Mouse (Mus musculus) hindbrain, embryonic 13.5 days (tissue): ENCODE measurements around the gene Vamp8. TPM values are rescaled to one million over a fixed set of nuclear protein-coding genes. Genes with fewer than 3 reads are reported as not detected.

Experiments
- ATAC-seq: fragments of 200-750 bp; cut with Nextera tagmentation; 2 replicates; pipeline ENCODE4 v1.8.0; 2017; ENCODE audit warnings: moderate TSS enrichment; ENCODE audit not compliant: low FRiP score
- H3K27ac ChIP-seq: fragments of 300-500 bp; sonication (generic); 2 replicates; pipeline ENCODE4 v1.5.1; 2015; ENCODE audit warnings: inconsistent platforms, mild to moderate bottlenecking, moderate library complexity
- H3K27me3 ChIP-seq: fragments of 300-500 bp; sonication (generic); 2 replicates; pipeline ENCODE4 v1.6.1; 2015; ENCODE audit warnings: mild to moderate bottlenecking, inconsistent platforms
- H3K36me3 ChIP-seq: fragments of 300-500 bp; sonication (generic); 2 replicates; pipeline ENCODE4 v1.6.1; 2015; ENCODE audit warnings: mild to moderate bottlenecking, inconsistent platforms
- H3K4me1 ChIP-seq: fragments of 300-500 bp; sonication (generic); replicated peaks from 2 replicates; pipeline ENCODE4 v1.6.1; 2015; ENCODE audit warnings: inconsistent platforms
- H3K4me2 ChIP-seq: fragments of 300-500 bp; sonication (generic); 2 replicates; pipeline ENCODE4 v1.6.1; 2015; ENCODE audit warnings: inconsistent platforms, mild to moderate bottlenecking, moderate library complexity
- H3K4me3 ChIP-seq: fragments of 300-500 bp; sonication (generic); 2 replicates; pipeline ENCODE4 v1.5.1; 2015; ENCODE audit warnings: mild to moderate bottlenecking, inconsistent platforms
- H3K9ac ChIP-seq: fragments of 300-500 bp; sonication (generic); 2 replicates; pipeline ENCODE4 v1.6.1; 2015; ENCODE audit warnings: mild to moderate bottlenecking, inconsistent platforms
- H3K9me3 ChIP-seq: fragments of 300-500 bp; sonication (generic); 2 replicates; pipeline ENCODE4 v1.6.1; 2016; ENCODE audit warnings: inconsistent platforms
- WGBS: fragments of 180-500 bp; shearing (Covaris S2); methylation state at CpG from one replicate; pipeline ENCODE4 v1.1.7; 2015; 5-methylcytosine and 5-hydroxymethylcytosine counted together
- polyA plus RNA-seq: library from polyadenylated mRNA; unstranded; fragments of >200 nt; fragmentation: Nextera tagmentation; extraction: Ambion mirVana; gene quantifications from 2 replicates; pipeline ENCODE4 v1.2.1, GENCODE M21; 2015

The Vamp8 gene
- polyA plus RNA-seq, 1 experiment from 2014 or later, result 29.4 TPM

GRCm38 (mm10) chr6:72419806-72420205, 29.3 kb upstream of the Vamp8 start:
- 82% methylated on average over 1 of the region's 1 CpGs for WGBS
- Histone ChIP-seq H3K9ac (no peak overlapping the region), H3K4me1 (peaks cover 14% of the 10 kb centered on the region), H3K27ac (no peak overlapping the region), H3K36me3 (peaks cover 77% of the 10 kb centered on the region), H3K4me3 (no peak overlapping the region), H3K4me2 (no peak overlapping the region), H3K9me3 (no peaks in the 10 kb centered on the region), H3K27me3 (no peaks in the 10 kb centered on the region)
- no peak for ATAC-seq

GRCm38 (mm10) chr6:72418279-72418678, 27.8 kb upstream of the Vamp8 start:
- no peaks in the 10 kb centered on the region for H3K27me3 ChIP-seq
- H3K4me3 ChIP-seq, result no peak overlapping the region
- 94% methylated on average over 4 of the region's 4 CpGs for WGBS
- no peaks in the 10 kb centered on the region for H3K9me3 ChIP-seq
- no peak overlapping the region for H3K4me2 ChIP-seq
- no peak overlapping the region for H3K9ac ChIP-seq
- peaks cover 24% of the 10 kb centered on the region for H3K4me1 ChIP-seq
- no peak for ATAC-seq
- peaks cover 61% of the 10 kb centered on the region for H3K36me3 ChIP-seq
- no peak overlapping the region for H3K27ac ChIP-seq

DNA sequence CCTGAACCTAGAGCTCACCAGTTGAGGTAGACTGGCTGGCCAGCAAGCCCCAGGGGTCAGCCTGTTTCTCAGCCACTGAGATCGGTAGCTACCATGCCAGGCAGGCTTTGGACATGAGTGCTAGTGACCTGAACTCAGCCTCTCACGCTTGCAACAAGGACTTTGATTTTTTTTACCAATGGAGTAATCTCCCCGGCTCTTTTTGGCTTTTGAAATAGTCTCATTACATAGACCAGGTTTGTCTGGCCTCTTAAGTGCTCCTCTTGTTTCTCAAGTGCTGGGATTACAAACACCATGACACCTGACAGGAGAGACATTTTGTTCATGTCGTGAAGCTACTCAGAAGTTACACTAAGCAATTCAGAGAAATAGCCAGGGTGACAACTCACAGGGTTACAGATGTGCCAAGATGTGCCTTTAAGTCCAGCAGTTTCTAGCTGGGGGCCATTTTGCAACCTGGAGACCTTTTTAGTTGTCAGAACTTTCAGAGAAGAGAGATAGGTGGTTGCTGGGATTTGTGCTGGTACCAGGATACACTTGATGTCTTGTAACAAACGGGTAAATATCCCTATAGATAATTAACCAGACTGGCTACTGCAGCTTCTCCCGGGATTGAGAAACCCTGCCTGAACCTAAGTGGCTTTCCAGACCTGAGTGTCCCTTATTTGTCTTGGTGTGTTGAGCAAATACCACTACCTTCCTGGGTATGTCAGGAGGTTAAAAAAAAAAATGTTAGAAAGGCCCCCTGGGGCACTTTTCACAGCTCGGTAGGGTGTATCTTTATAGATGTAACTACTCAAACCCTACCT, 25.7 kb upstream of the Vamp8 start:
- peak overlapping the region; percentile 1; the same call in 1 of the 2 replicates for H3K4me2 ChIP-seq
- no peak for ATAC-seq
- 88% methylated on average over 7 of the region's 7 CpGs for WGBS
- H3K4me3 ChIP-seq, result no peak overlapping the region
- H3K9me3 ChIP-seq, result no peaks in the 10 kb centered on the region
- peaks cover 24% of the 10 kb centered on the region for H3K4me1 ChIP-seq
- no peak overlapping the region for H3K27ac ChIP-seq
- peaks cover 41% of the 10 kb centered on the region for H3K36me3 ChIP-seq
- H3K9ac ChIP-seq, result peak overlapping the region; percentile 39; the same call in 1 of the 2 replicates
- no peaks in the 10 kb centered on the region for H3K27me3 ChIP-seq

GRCm38 (mm10) chr6:72415181-72415580, 24.7 kb upstream of the Vamp8 start:
- peak overlapping the region; percentile 90 for H3K9ac ChIP-seq
- no peak for ATAC-seq

GRCm38 (mm10) chr6:72414076-72414756, 23.7 kb upstream of the Vamp8 start, which contains the start of gene Ggcx:
TSS of gene Ggcx (plus strand) at chr6:72414308.
- ATAC-seq, result peak; percentile 95
- Histone ChIP-seq H3K4me3 (peak within 1 kb of the TSS; percentile 79), H3K9ac (peak within 1 kb of the TSS; percentile 90), H3K27ac (peak within 1 kb of the TSS; percentile 78), H3K9me3 (no peaks in the 10 kb centered on the region), H3K27me3 (no peaks in the 10 kb centered on the region), H3K4me1 (peaks cover 24% of the 10 kb centered on the region), H3K36me3 (peaks cover 23% of the 10 kb centered on the region), H3K4me2 (peak within 1 kb of the TSS; percentile 90)
- 2% methylated on average over 33 of the region's 33 CpGs for WGBS

More at GRCm38 (mm10) chr6:72415181-72415580, 24.7 kb upstream of the Vamp8 start:
- 86% methylated on average over 5 of the region's 5 CpGs for WGBS
- Histone ChIP-seq H3K27ac (no peak overlapping the region), H3K36me3 (peaks cover 32% of the 10 kb centered on the region), H3K4me3 (peak overlapping the region; percentile 79), H3K9me3 (no peaks in the 10 kb centered on the region), H3K4me1 (peaks cover 24% of the 10 kb centered on the region), H3K4me2 (peak overlapping the region; percentile 90), H3K27me3 (no peaks in the 10 kb centered on the region)

DNA sequence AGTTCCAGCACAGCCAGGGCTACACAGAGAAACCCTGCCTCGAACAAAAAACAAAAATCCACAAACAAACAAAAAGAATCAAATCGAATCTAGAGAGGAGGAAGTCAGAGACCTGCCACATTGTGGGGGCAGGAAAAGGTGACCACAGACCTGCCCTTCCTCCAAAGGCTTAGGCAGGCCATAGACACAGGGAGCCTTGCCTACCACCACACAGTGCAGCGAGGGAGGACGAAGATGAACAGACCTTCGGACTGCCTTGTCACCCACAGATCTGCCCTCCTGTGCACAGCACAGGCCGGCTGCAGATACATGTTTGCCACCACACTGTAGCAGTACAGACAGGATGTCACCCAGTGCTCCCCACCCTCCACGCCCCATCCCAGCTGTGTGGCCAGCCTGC, 20.0 kb upstream of the Vamp8 start:
- no peak overlapping the region for H3K4me2 ChIP-seq
- H3K27ac ChIP-seq, result no peak overlapping the region
- H3K27me3 ChIP-seq, result no peaks in the 10 kb centered on the region
- no peak overlapping the region for H3K4me3 ChIP-seq
- 0 out of 2 replicates have a peak overlapping the region, but pooled peaks have one; percentile 0 for H3K9ac ChIP-seq
- ATAC-seq, result no peak
- H3K4me1 ChIP-seq, result peaks cover 16% of the 10 kb centered on the region
- no peaks in the 10 kb centered on the region for H3K36me3 ChIP-seq
- H3K9me3 ChIP-seq, result no peaks in the 10 kb centered on the region
- WGBS, result 88% methylated on average over 7 of the region's 7 CpGs

DNA sequence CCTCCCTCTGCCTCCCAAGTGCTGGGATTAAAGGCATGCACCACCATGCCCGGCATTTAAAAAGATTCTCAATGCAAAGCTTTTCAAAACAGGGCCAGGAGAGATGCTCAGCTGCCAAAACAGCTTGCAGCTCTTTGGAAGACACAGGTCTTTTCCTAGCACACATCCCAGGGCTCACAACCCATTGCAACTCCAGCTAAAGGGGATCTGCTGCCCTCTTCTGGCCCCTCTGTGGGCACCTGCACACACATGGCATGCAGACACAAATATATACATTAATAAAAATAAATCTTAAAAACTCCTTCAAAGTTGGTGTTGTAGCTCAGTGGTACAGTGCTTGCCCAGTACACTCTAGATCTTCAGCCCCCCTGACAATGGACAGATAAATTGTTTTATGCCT, 19.5 kb upstream of the Vamp8 start:
- WGBS, result 26% methylated on average over 1 of the region's 1 CpGs
- Histone ChIP-seq H3K36me3 (no peaks in the 10 kb centered on the region), H3K4me3 (no peak overlapping the region), H3K4me2 (no peak overlapping the region), H3K9ac (no peak overlapping the region), H3K27ac (no peak overlapping the region), H3K9me3 (no peaks in the 10 kb centered on the region), H3K27me3 (no peaks in the 10 kb centered on the region), H3K4me1 (peaks cover 11% of the 10 kb centered on the region)
- ATAC-seq, result no peak

- Histone ChIP-seq H3K4me3 (no peak overlapping the region), H3K36me3 (no peaks in the 10 kb centered on the region), H3K27ac (no peak overlapping the region), H3K9ac (no peak overlapping the region), H3K4me1 (peaks cover 7% of the 10 kb centered on the region), H3K9me3 (no peaks in the 10 kb centered on the region), H3K4me2 (no peak overlapping the region), H3K27me3 (no peaks in the 10 kb centered on the region)
- 17% methylated on average over 3 of the region's 3 CpGs for WGBS
- ATAC-seq, result no peak
Measured at GRCm38 (mm10) chr6:72409567-72409966, 19.1 kb upstream of the Vamp8 start.

GRCm38 (mm10) chr6:72407119-72407518, 16.6 kb upstream of the Vamp8 start:
- ATAC-seq, result no peak; the same call in 1 of the 2 replicates
- Histone ChIP-seq H3K27ac (no peak overlapping the region), H3K4me2 (no peak overlapping the region), H3K4me3 (no peak overlapping the region), H3K9me3 (no peaks in the 10 kb centered on the region), H3K9ac (no peak overlapping the region), H3K36me3 (no peaks in the 10 kb centered on the region), H3K27me3 (no peaks in the 10 kb centered on the region), H3K4me1 (no peaks in the 10 kb centered on the region)
- WGBS, result 3% methylated on average over 5 of the region's 5 CpGs

- WGBS, result 84% methylated on average over 7 of the region's 7 CpGs
- ATAC-seq, result no peak
- Histone ChIP-seq H3K27me3 (no peaks in the 10 kb centered on the region), H3K36me3 (no peaks in the 10 kb centered on the region), H3K4me1 (no peaks in the 10 kb centered on the region), H3K4me3 (no peak overlapping the region), H3K4me2 (no peak overlapping the region), H3K27ac (no peak overlapping the region), H3K9ac (no peak overlapping the region), H3K9me3 (no peaks in the 10 kb centered on the region)
Measured at GRCm38 (mm10) chr6:72405356-72405755, 14.9 kb upstream of the Vamp8 start.

- Histone ChIP-seq H3K27me3 (no peaks in the 10 kb centered on the region), H3K27ac (no peak overlapping the region), H3K4me1 (no peaks in the 10 kb centered on the region), H3K4me3 (no peak overlapping the region), H3K9me3 (no peaks in the 10 kb centered on the region), H3K4me2 (no peak overlapping the region), H3K36me3 (no peaks in the 10 kb centered on the region), H3K9ac (no peak overlapping the region)
- no peak for ATAC-seq
- WGBS, result 24% methylated on average over 7 of the region's 7 CpGs
Measured at GRCm38 (mm10) chr6:72401875-72402274, 11.4 kb upstream of the Vamp8 start.

GRCm38 (mm10) chr6:72399967-72400366, 9.5 kb upstream of the Vamp8 start:
- H3K27me3 ChIP-seq, result no peaks in the 10 kb centered on the region
- no peak overlapping the region for H3K27ac ChIP-seq
- no peaks in the 10 kb centered on the region for H3K9me3 ChIP-seq
- H3K4me2 ChIP-seq, result no peak overlapping the region
- no peaks in the 10 kb centered on the region for H3K4me1 ChIP-seq
- no peak overlapping the region for H3K9ac ChIP-seq
- H3K4me3 ChIP-seq, result no peak overlapping the region
- 56% methylated on average over 2 of the region's 2 CpGs for WGBS
- no peak for ATAC-seq
- H3K36me3 ChIP-seq, result no peaks in the 10 kb centered on the region
